Mouse (Mus musculus) forebrain, embryonic 14.5 days (tissue): Measurements from ENCODE around the gene Cptp. TPM values are rescaled to one million over a fixed set of nuclear protein-coding genes. Genes with fewer than 3 reads are reported as not detected.

Experiments used
- ATAC-seq: fragments of 200-750 bp; cut with Nextera tagmentation; 2 replicates; pipeline ENCODE4 v1.8.0; 2017; ENCODE audit warnings: mild to moderate bottlenecking, moderate library complexity
- DNase-seq: peaks from one replicate; pipeline ENCODE4 v3.0.0-alpha.2; 2015; ENCODE audit warnings: low spot score
- H3K27ac ChIP-seq: fragments of 300-500 bp; sonication (generic); 2 replicates; pipeline ENCODE4 v1.5.1; 2014; ENCODE audit warnings: low read depth, mild to moderate bottlenecking, control low read depth, low read length, moderate library complexity
- H3K27me3 ChIP-seq: fragments of 300-500 bp; sonication (generic); replicated peaks from 2 replicates; pipeline ENCODE4 v1.6.1; 2014; ENCODE audit warnings: low read length, control low read depth, mixed read lengths; ENCODE audit not compliant: control insufficient read depth, insufficient read depth
- H3K36me3 ChIP-seq: fragments of 300-500 bp; sonication (generic); 2 replicates; pipeline ENCODE4 v1.6.1; 2014; ENCODE audit warnings: low read length, control low read depth; ENCODE audit not compliant: control insufficient read depth, insufficient read depth
- H3K4me1 ChIP-seq: fragments of 300-500 bp; sonication (generic); 2 replicates; pipeline ENCODE4 v1.6.1; 2014; ENCODE audit warnings: antibody characterized with exemption, low read length, control low read depth; ENCODE audit not compliant: control insufficient read depth, insufficient read depth
- H3K4me2 ChIP-seq: fragments of 300-500 bp; sonication (generic); 2 replicates; pipeline ENCODE4 v1.6.1; 2014; ENCODE audit warnings: mild to moderate bottlenecking, control low read depth, low read length
- H3K4me3 ChIP-seq: fragments of 300-500 bp; sonication (generic); 2 replicates; pipeline ENCODE4 v1.5.1; 2014; ENCODE audit warnings: low read depth, low read length, control low read depth
- H3K9ac ChIP-seq: fragments of 300-500 bp; sonication (generic); 2 replicates; pipeline ENCODE4 v1.6.1; 2014; ENCODE audit warnings: mild to moderate bottlenecking, low read length, control low read depth, moderate library complexity
- H3K9me3 ChIP-seq: fragments of 300-500 bp; sonication (generic); replicated peaks from 2 replicates; pipeline ENCODE4 v1.6.1; 2016; ENCODE audit warnings: low read length, control low read depth, mixed read lengths; ENCODE audit not compliant: control insufficient read depth
- WGBS: fragments of 180-500 bp; shearing (Covaris S2); extraction: QIAGEN DNeasy Blood & Tissue Kit; methylation state at CpG from one replicate; pipeline ENCODE4 v1.1.7; 2014; 5-methylcytosine and 5-hydroxymethylcytosine counted together
- polyA plus RNA-seq: library from polyadenylated mRNA; unstranded; fragments of >200 nt; fragmentation: Nextera tagmentation; extraction: Ambion mirVana; gene quantifications from 2 replicates; pipeline ENCODE4 v1.2.1, GENCODE M21; 2014

Gene Cptp
- polyA plus RNA-seq, 1 experiment from 2014 or later, result 28.3 TPM

DNA sequence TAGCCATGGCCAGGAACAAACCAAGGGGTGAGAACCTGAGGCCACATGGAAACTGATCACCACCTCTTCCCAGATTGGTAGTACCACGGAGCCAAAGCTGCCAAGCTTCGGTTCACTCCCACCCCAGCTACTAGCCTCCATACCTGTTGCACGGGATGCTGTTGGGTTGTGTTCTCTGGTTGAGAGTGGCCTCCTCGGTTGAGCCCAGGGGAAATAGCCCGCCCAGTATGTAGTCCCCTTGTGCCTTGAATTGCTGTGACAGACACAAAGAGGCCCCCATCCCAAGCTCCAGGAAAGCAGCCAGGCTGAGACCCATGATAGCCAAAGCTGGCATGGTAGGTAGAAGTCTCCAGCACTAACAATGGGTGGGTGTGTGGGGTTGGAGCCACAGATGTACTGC, 6.2 kb downstream of the Cptp start, which contains the start of gene Tas1r3:
TSS of gene Tas1r3 (minus strand) at position 362 of the 400 bp plus-strand sequence.
- ATAC-seq, result no peak
- Histone ChIP-seq H3K9me3 (no peaks in the 10 kb centered on the region), H3K4me2 (no peak within 1 kb of the TSS), H3K27ac (no peak within 1 kb of the TSS), H3K4me3 (no peak within 1 kb of the TSS), H3K4me1 (no peaks in the 10 kb centered on the region), H3K36me3 (peaks cover 69% of the 10 kb centered on the region), H3K9ac (no peak within 1 kb of the TSS), H3K27me3 (no peaks in the 10 kb centered on the region)
- DNase-seq, result no peak
- WGBS, result 82% methylated on average over 5 of the region's 5 CpGs

DNA sequence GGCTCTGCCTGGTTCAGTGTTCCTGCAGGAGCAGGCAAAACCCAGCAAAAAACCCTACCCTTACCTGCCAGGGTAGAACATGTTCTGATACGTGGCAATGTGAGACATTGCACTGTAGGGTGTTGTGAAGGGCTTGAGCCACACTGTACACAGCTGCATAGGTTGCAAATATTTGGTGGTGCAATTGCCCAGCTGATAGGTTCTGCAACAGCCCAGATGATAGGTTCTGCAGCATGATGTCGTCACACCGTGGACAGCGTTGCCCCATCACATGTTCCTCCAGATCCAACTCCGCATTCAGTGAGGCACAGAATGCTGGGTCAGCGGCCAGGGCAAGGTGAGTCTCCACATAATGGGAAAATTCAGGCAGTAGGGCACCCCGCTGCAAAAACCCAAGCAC, 7.5 kb downstream of the Cptp start:
- no peak overlapping the region for H3K4me3 ChIP-seq
- H3K27me3 ChIP-seq, result no peaks in the 10 kb centered on the region
- H3K4me1 ChIP-seq, result no peaks in the 10 kb centered on the region
- WGBS, result 94% methylated on average over 7 of the region's 7 CpGs
- no peak for ATAC-seq
- H3K9ac ChIP-seq, result no peak overlapping the region
- no peak overlapping the region for H3K27ac ChIP-seq
- DNase-seq, result no peak
- H3K9me3 ChIP-seq, result no peaks in the 10 kb centered on the region
- H3K36me3 ChIP-seq, result peaks cover 78% of the 10 kb centered on the region
- H3K4me2 ChIP-seq, result no peak overlapping the region

DNA sequence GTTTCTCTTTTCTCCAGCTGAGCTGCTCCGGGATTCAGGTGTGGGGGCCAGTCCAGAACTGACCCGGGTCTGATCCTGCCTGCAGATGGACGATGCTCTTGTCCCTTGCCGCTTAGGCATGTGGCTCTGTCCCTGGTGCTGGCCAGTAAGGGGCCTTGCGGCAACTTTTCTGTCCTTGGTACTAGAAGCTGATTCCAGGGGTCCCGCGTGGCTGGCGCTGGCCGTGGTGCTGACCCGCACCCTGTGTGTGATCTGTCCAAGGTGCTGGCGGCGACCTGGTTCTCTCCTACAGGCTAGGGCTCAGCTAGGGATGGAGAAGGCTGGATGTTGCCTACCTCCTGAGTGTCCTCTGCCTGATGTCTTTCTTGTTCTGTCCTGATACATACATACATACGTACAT, 9.9 kb downstream of the Cptp start:
- Histone ChIP-seq H3K27me3 (no peaks in the 10 kb centered on the region), H3K27ac (no peak overlapping the region), H3K9me3 (no peaks in the 10 kb centered on the region), H3K9ac (no peak overlapping the region), H3K4me1 (no peaks in the 10 kb centered on the region), H3K4me2 (no peak overlapping the region), H3K36me3 (peaks cover 78% of the 10 kb centered on the region), H3K4me3 (no peak overlapping the region)
- DNase-seq, result no peak
- no peak for ATAC-seq
- WGBS, result 32% methylated on average over 13 of the region's 13 CpGs

DNA sequence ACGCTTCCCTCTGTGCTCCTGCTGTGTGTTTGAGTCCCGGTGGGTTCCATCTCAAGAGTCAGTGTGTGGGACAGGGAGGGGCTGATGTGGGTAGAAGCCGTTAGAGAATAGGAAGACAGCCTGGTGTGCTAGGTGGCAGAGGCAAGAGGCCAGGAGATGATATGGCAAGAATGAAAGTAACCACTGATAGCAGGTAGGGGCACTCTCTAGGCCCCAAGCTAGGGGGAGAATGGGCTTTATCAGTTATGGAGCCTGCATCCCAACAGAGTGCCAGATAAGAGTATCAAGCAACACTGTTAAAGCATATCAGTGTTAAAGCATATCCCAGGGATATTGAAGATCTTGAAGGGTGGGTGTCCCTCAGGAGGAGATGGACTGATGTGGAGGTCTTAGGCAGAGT, 12.4 kb downstream of the Cptp start:
- no peak overlapping the region for H3K9ac ChIP-seq
- ATAC-seq (no peak), DNase-seq (no peak)
- H3K27me3 ChIP-seq, result no peaks in the 10 kb centered on the region
- peaks cover 86% of the 10 kb centered on the region for H3K36me3 ChIP-seq
- no peak overlapping the region for H3K4me3 ChIP-seq
- H3K4me1 ChIP-seq, result no peaks in the 10 kb centered on the region
- H3K9me3 ChIP-seq, result no peaks in the 10 kb centered on the region
- no peak overlapping the region for H3K27ac ChIP-seq
- 80% methylated on average over 3 of the region's 3 CpGs for WGBS
- no peak overlapping the region for H3K4me2 ChIP-seq

DNA sequence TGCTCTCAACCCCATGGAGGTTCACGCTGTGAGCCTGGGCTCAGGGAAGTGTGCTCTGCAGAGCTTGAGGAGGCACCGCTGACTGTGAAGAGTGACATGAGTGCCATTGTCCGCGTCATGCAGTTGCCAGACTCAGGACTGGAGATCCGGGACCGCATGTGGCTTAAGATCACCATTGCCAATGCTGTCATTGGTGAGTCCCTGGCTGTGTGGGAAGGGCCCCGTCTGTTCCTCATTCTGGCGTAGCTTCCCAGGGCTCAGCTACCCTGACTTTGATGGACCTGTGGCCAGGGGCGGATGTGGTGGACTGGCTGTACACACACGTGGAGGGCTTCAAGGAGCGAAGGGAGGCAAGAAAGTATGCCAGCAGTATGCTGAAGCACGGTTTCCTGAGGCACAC, 13.2 kb downstream of the Cptp start:
- Histone ChIP-seq H3K9me3 (no peaks in the 10 kb centered on the region), H3K4me2 (no peak overlapping the region), H3K36me3 (peaks cover 79% of the 10 kb centered on the region), H3K27ac (no peak overlapping the region), H3K4me1 (no peaks in the 10 kb centered on the region), H3K9ac (no peak overlapping the region), H3K27me3 (no peaks in the 10 kb centered on the region), H3K4me3 (no peak overlapping the region)
- DNase-seq (no peak), ATAC-seq (no peak)
- 93% methylated on average over 12 of the region's 12 CpGs for WGBS

DNA sequence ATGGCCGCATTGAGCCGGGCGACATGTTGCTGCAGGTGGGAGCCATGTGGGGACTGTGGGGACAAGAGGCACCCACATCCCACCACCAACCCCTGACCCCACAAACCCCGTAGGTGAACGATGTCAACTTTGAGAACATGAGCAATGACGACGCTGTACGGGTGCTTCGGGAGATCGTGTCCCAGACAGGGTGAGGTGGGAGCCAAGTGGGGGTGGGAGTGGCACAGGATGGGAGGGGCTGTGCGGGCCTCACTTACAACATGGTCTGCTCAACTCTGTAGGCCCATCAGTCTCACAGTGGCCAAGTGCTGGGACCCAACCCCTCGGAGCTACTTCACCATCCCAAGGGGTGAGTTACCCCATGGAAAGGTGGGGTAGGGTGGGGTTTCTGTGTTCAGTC, 14.2 kb downstream of the Cptp start:
- Histone ChIP-seq H3K27me3 (no peaks in the 10 kb centered on the region), H3K4me3 (no peak overlapping the region), H3K9me3 (no peaks in the 10 kb centered on the region), H3K4me2 (no peak overlapping the region), H3K4me1 (no peaks in the 10 kb centered on the region; the same call in 1 of the 2 replicates), H3K36me3 (peaks cover 69% of the 10 kb centered on the region), H3K9ac (no peak overlapping the region), H3K27ac (no peak overlapping the region)
- no peak for DNase-seq
- WGBS, result 95% methylated on average over 12 of the region's 12 CpGs
- 0 out of 2 replicates have a peak, but pooled peaks have one; percentile 35 for ATAC-seq

DNA sequence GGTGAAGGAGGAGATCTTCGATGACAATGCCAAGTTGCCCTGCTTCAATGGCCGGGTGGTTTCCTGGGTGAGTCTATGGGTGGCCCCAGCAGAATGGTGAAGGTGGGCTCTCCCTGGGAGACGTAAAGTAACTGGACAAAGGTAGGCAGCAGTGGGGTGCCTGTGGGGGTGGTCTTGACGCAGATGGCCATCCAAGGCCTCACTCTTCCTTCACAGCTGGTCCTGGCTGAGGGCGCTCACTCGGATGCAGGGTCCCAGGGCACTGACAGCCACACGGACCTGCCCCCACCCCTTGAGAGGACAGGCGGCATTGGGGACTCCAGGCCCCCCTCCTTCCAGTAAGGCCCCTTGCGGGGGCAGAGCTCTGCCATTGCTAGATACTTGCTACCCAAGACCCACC, 15.8 kb downstream of the Cptp start:
- DNase-seq, result no peak
- Histone ChIP-seq H3K4me3 (no peak overlapping the region), H3K9me3 (no peaks in the 10 kb centered on the region), H3K27ac (no peak overlapping the region), H3K27me3 (no peaks in the 10 kb centered on the region), H3K4me1 (peaks cover 13% of the 10 kb centered on the region), H3K4me2 (no peak overlapping the region), H3K9ac (no peak overlapping the region), H3K36me3 (peaks cover 54% of the 10 kb centered on the region)
- 89% methylated on average over 9 of the region's 9 CpGs for WGBS
- no peak for ATAC-seq

DNA sequence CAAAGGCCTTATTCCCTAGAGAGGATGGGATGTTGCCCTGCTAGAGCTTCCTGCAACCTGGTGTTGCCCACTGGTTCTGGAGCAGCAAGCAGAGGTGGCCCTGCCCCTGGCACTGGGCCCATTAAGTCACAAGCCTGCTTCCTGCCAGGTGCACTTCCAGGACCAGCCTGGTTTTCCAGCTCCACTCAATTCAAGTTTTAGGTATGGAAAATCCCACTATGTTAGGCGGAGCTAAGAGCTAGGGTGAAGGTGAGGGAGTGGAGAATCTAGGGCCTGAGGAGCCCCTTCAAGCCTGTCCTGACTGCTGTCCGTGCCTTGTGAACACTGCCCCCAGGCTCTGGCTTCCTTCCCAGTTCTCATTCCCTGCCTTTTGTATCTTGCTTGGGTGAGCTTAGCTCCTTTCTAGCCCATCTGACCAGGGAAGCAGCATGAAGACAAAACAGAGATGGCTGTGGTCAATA, 17.3 kb downstream of the Cptp start:
- WGBS, result 57% methylated on average over 2 of the region's 2 CpGs
- Histone ChIP-seq H3K27me3 (no peaks in the 10 kb centered on the region), H3K9ac (no peak overlapping the region), H3K9me3 (no peaks in the 10 kb centered on the region), H3K4me1 (peaks cover 19% of the 10 kb centered on the region), H3K4me2 (no peak overlapping the region), H3K27ac (no peak overlapping the region), H3K4me3 (no peak overlapping the region), H3K36me3 (peaks cover 39% of the 10 kb centered on the region)
- DNase-seq (no peak), ATAC-seq (no peak)

DNA sequence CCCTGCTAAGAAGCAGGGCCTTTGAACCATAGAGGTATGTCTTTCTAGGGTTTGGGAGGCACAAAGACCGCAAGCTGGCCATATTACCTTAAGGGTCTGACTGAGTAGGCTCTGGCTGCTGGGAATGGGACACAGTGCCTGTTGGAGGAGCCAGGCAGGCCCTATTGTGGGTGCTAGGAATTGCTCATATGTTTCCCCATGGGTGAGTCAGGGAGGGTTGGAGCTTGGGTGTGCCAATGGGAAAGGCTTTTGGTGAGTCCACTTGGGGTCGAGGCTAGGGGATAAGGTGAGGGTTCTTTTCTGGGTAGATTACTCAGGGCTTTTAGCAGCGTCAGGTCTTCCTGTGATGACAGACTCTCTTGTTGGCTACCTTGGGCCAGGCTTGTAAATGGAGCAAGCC, 17.9 kb downstream of the Cptp start:
- WGBS, result 94% methylated on average over 3 of the region's 3 CpGs
- DNase-seq (no peak), ATAC-seq (no peak)
- Histone ChIP-seq H3K9ac (no peak overlapping the region), H3K9me3 (no peaks in the 10 kb centered on the region), H3K4me1 (peaks cover 24% of the 10 kb centered on the region), H3K27ac (no peak overlapping the region), H3K4me2 (no peak overlapping the region), H3K4me3 (no peak overlapping the region), H3K36me3 (peaks cover 33% of the 10 kb centered on the region), H3K27me3 (no peaks in the 10 kb centered on the region)
